Comparison of ENCODE assay signal across 9 mouse cellular contexts in genomic region chr9:62491104-62491503, GRCm38 (mm10). TPM values are rescaled to one million over a fixed set of nuclear protein-coding genes. Genes with fewer than 3 reads are reported as not detected.
DNase-seq lines count a peak whose midpoint lies in the region; ATAC-seq lines count a peak whose summit lies in the region.
"Had no signal": no experiment of that assay in that cellular context is flagged by ENCODE, and none has a peak within 500 bp of the region (broad histone marks: within the 10 kb centered on the region; RNA-seq: fewer than 3 reads in every experiment).

No protein-coding gene starts in this region.

- no peak overlapping the region for H3K4me3 ChIP-seq in kidney, embryonic 15.5 days (replicated peaks)
- no peak overlapping the region for H3K4me3 ChIP-seq in neural tube, embryonic 15.5 days (replicated peaks)
- H3K4me3 ChIP-seq in midbrain, embryonic 15.5 days = no peak overlapping the region
- H3K4me3 ChIP-seq: hindbrain, embryonic 15.5 days had no signal

- DNase-seq in kidney, adult 18-20 months = peak; percentile 41
- DNase-seq in adrenal gland, postnatal 36 days = peak; percentile 47 to 65
- DNase-seq in heart, postnatal 10 days = peak; percentile 32 to 62
- peak; percentile 61 to 82 for DNase-seq in lung, adult 18-20 months
- no peak for DNase-seq in urinary bladder, postnatal 10 days (ENCODE audit: low spot score)

- no peak overlapping the region for H3K27ac ChIP-seq in kidney, embryonic 15.5 days
- no peak overlapping the region for H3K27ac ChIP-seq in neural tube, embryonic 15.5 days (replicated peaks)
- no peak overlapping the region for H3K27ac ChIP-seq in midbrain, embryonic 15.5 days
- H3K27ac ChIP-seq: hindbrain, embryonic 15.5 days had no signal

- H3K4me1 ChIP-seq in kidney, embryonic 15.5 days = peaks cover 14% of the 10 kb centered on the region
- peaks cover 23% of the 10 kb centered on the region for H3K4me1 ChIP-seq in neural tube, embryonic 15.5 days
- H3K4me1 ChIP-seq in midbrain, embryonic 15.5 days = peaks cover 19% of the 10 kb centered on the region

- ATAC-seq in kidney, embryonic 15.5 days (replicated peaks; ENCODE audit: low FRiP score) = no peak
- ATAC-seq in neural tube, embryonic 15.5 days (ENCODE audit: low FRiP score) = no peak
- no peak for ATAC-seq in midbrain, embryonic 15.5 days (replicated peaks)

- 72% methylated on average over 3 of the region's 3 CpGs for WGBS in kidney, embryonic 15.5 days
- WGBS in neural tube, embryonic 15.5 days = 58% methylated on average over 3 of the region's 3 CpGs
- WGBS in midbrain, embryonic 15.5 days = 65% methylated on average over 3 of the region's 3 CpGs

- no peaks in the 10 kb centered on the region for H3K36me3 ChIP-seq in kidney, embryonic 15.5 days
- H3K36me3 ChIP-seq in neural tube, embryonic 15.5 days = no peaks in the 10 kb centered on the region
- no peaks in the 10 kb centered on the region for H3K36me3 ChIP-seq in midbrain, embryonic 15.5 days (replicated peaks)
- H3K36me3 ChIP-seq: hindbrain, embryonic 15.5 days had no signal

- intact Hi-C loops in heart, postnatal 10 days (cut with DNase I) = no loop called here

- H3K4me2 ChIP-seq in kidney, embryonic 15.5 days = no peak overlapping the region
- H3K4me2 ChIP-seq in neural tube, embryonic 15.5 days = no peak overlapping the region
- H3K4me2 ChIP-seq in midbrain, embryonic 15.5 days = no peak overlapping the region
- H3K4me2 ChIP-seq: hindbrain, embryonic 15.5 days had no signal

- H3K27me3 ChIP-seq in kidney, embryonic 15.5 days = no peaks in the 10 kb centered on the region
- H3K27me3 ChIP-seq in neural tube, embryonic 15.5 days (replicated peaks) = no peaks in the 10 kb centered on the region
- H3K27me3 ChIP-seq in midbrain, embryonic 15.5 days (replicated peaks) = no peaks in the 10 kb centered on the region
- H3K27me3 ChIP-seq: hindbrain, embryonic 15.5 days had no signal

- no peak overlapping the region for H3K9ac ChIP-seq in kidney, embryonic 15.5 days
- H3K9ac ChIP-seq in neural tube, embryonic 15.5 days (replicated peaks) = no peak overlapping the region
- no peak overlapping the region for H3K9ac ChIP-seq in midbrain, embryonic 15.5 days
- H3K9ac ChIP-seq: hindbrain, embryonic 15.5 days had no signal

- H3K9me3 ChIP-seq in kidney, embryonic 15.5 days (replicated peaks) = no peaks in the 10 kb centered on the region
- H3K9me3 ChIP-seq in neural tube, embryonic 15.5 days (replicated peaks) = no peaks in the 10 kb centered on the region
- H3K9me3 ChIP-seq in midbrain, embryonic 15.5 days = no peaks in the 10 kb centered on the region
- H3K9me3 ChIP-seq: hindbrain, embryonic 15.5 days had no signal

RNA-seq across cellular contexts. Expression of gene Coro2b, which starts 45.7 kb away (rescaled TPM):
- polyA plus RNA-seq in kidney, embryonic 15.5 days (2015; fragmentation: Nextera tagmentation; extraction: Ambion mirVana) = 16.8 and 19.1 TPM in 2 replicates
- 10 to 100 TPM in 1 of 2 experiments, 1 to 10 TPM in 1; 8.4 to 14.6 TPM for total RNA-seq in adrenal gland, postnatal 36 days (2021)
- 10 to 100 TPM; 17.9 to 20.3 TPM for total RNA-seq in heart, postnatal 10 days (2021)
- polyA plus RNA-seq in neural tube, embryonic 15.5 days (2015; fragmentation: Nextera tagmentation; extraction: Ambion mirVana) = 34.3 and 38.2 TPM in 2 replicates
- 34.7 and 35.1 TPM in 2 replicates for polyA plus RNA-seq in midbrain, embryonic 15.5 days (2015; fragmentation: Nextera tagmentation; extraction: Ambion mirVana)
